Mouse (Mus musculus) liver, embryonic 12.5 days (tissue): ENCODE results near the gene Ccdc57. TPM values are rescaled to one million over a fixed set of nuclear protein-coding genes. Genes with fewer than 3 reads are reported as not detected.
"Not testable (repeated sequence)": the region's sequence is repeated elsewhere in the genome, so short reads cannot be mapped to it uniquely, and the experiment has no call there.

Experiments
- ATAC-seq: fragments of 200-750 bp; cut with Nextera tagmentation; 2 replicates; pipeline ENCODE4 v1.8.0; 2017; ENCODE audit warnings: moderate number of reproducible peaks, mild to moderate bottlenecking, moderate library complexity
- H3K27ac ChIP-seq: fragments of 300-500 bp; sonication (generic); 2 replicates; pipeline ENCODE4 v1.5.1; 2016; ENCODE audit warnings: mild to moderate bottlenecking
- H3K27me3 ChIP-seq: fragments of 300-500 bp; sonication (generic); replicated peaks from 2 replicates; pipeline ENCODE4 v1.6.1; 2016; ENCODE audit warnings: mild to moderate bottlenecking, moderate library complexity
- H3K36me3 ChIP-seq: fragments of 300-500 bp; sonication (generic); 2 replicates; pipeline ENCODE4 v1.6.1; 2016; ENCODE audit warnings: mild to moderate bottlenecking, moderate library complexity
- H3K4me1 ChIP-seq: fragments of 300-500 bp; sonication (generic); 2 replicates; pipeline ENCODE4 v1.6.1; 2016
- H3K4me2 ChIP-seq: fragments of 300-500 bp; sonication (generic); 2 replicates; pipeline ENCODE4 v1.6.1; 2016; ENCODE audit warnings: mild to moderate bottlenecking, moderate library complexity
- H3K4me3 ChIP-seq: fragments of 300-500 bp; sonication (generic); 2 replicates; pipeline ENCODE4 v1.5.1; 2016; ENCODE audit warnings: mild to moderate bottlenecking, moderate library complexity
- H3K9ac ChIP-seq: fragments of 300-500 bp; sonication (generic); 2 replicates; pipeline ENCODE4 v1.6.1; 2016; ENCODE audit warnings: mild to moderate bottlenecking, moderate library complexity
- H3K9me3 ChIP-seq: fragments of 300-500 bp; sonication (generic); replicated peaks from 2 replicates; pipeline ENCODE4 v1.6.1; 2016; ENCODE audit warnings: mild to moderate bottlenecking, moderate library complexity
- WGBS: fragments of 180-500 bp; shearing (Covaris S2); methylation state at CpG from one replicate; pipeline ENCODE4 v1.1.7; 2016; ENCODE audit not compliant: insufficient replicate concordance; 5-methylcytosine and 5-hydroxymethylcytosine counted together
- polyA plus RNA-seq: library from polyadenylated mRNA; unstranded; fragments of >200 nt; fragmentation: Nextera tagmentation; extraction: Ambion mirVana; gene quantifications from 2 replicates; pipeline ENCODE4 v1.2.1, GENCODE M21; 2016

Ccdc57 gene
- polyA plus RNA-seq, 1 experiment from 2014 or later: 3.2 TPM

DNA sequence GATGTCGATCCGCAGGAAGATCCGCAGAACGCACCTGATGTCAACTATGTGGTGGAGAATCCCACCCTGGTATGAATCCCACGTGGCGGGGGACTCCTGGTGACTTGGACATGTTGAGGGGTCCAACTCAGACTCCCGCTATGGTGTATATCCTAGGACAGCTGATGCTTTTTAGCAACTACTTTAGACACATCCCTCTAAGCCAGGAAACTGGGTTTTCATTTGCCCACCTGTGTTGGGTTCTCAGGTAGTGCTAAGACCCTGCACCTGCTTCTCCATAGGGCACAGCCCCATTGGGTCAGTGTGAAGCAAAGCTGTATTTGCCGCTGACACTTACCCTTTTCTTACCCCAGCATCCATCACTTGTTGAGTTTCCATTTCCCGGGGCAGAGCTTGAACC lies 147.5 kb downstream of the Ccdc57 start:
- Histone ChIP-seq H3K9ac (peak overlapping the region; percentile 88), H3K4me3 (peak overlapping the region; percentile 98), H3K36me3 (peaks cover 66% of the 10 kb centered on the region), H3K4me1 (peaks cover 38% of the 10 kb centered on the region), H3K9me3 (no peaks in the 10 kb centered on the region), H3K27me3 (0 out of 2 replicates have a peak, but pooled peaks cover 3% of the 10 kb centered on the region), H3K4me2 (peak overlapping the region; percentile 99), H3K27ac (peak overlapping the region; percentile 87)
- WGBS: 25% methylated on average over 9 of the region's 9 CpGs
- ATAC-seq: no peak

DNA sequence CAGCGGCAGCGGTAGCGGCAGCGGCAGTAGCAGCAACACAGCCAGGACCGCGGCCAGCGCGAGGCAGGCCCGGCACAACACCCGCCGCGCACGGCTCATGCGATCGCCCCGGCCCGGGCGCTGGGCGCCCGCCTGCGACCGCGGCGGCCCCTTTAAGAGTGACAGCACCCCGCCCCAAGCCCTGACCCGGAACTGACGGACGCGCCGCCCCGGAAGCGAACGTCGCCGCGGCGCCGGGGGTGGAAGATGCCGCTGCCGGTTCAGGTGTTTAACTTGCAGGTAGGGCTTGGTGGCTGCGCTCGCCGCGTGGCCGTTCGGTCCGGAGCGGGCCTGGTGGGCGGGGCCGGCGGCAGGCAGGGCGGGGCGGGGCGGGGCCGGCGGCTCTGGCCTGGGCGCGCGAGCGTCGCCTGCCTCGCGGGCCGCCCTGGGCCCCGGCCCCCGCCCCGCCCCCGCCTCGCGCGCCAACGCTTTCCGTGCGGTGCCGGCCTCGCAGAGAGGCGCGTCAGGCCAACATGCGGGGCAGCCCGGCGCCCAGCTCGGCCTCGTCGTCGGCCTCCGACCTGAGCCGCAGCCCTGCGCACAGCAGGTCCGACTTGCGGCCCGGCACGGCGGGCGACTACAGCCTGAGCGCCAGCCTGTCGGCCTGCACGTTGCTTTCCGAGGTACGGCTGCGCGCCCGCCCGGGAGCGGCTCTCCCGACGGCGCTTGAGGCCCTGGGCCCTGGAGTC lies 148.4 kb downstream of the Ccdc57 start, which contains the start of the genes Rfng and Gps1:
Gene Rfng (minus strand): TSS at position 144 of the 728 bp plus-strand sequence.
Gene Gps1 (plus strand): TSS at position 209 of the 728 bp plus-strand sequence.
- H3K4me2 ChIP-seq: peak within 1 kb of the TSS; percentile 99
- peak within 1 kb of the TSS; percentile 98 for H3K4me3 ChIP-seq
- no peaks in the 10 kb centered on the region for H3K9me3 ChIP-seq
- peaks cover 57% of the 10 kb centered on the region for H3K36me3 ChIP-seq
- 0 out of 2 replicates have a peak, but pooled peaks cover 3% of the 10 kb centered on the region for H3K27me3 ChIP-seq
- WGBS: under 1% methylated on average over 75 of the region's 107 CpGs
- peak within 1 kb of the TSS; percentile 88 for H3K9ac ChIP-seq
- H3K27ac ChIP-seq: peak within 1 kb of the TSS; percentile 87
- peak; percentile 83 for ATAC-seq
- peaks cover 38% of the 10 kb centered on the region for H3K4me1 ChIP-seq

DNA sequence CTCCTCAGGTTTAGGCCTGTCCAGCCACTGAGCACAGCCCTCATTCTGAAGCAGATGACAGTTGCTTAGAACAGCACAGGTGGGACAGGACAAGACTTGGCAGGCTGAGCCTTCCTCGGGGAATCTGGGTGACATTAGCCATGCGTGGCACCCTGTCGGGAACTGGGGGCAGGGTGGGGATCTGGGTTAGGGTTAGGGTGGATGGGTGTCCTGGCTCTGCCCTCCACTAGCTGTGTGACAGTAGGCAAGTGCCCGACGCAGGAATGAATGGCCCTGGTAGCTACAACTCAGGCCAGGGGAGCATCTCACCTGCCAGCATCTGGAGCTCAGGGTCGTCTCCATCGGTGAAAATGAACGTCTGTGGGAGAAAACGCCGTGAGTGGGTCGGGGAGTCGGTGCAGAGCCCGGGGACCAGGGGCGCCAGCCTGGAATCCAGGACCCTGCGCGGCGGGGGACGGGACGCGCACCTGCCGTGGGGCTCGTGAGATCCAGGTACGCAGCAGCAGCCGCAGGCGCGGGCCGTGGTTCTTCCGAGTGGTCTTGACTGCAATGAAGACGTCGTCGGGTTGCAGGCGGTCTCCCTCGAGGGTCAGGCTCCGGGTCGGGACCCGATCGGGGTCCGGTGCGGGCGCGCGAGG lies 149.1 kb downstream of the Ccdc57 start:
- peak overlapping the region; percentile 99 for H3K4me2 ChIP-seq
- peaks cover 38% of the 10 kb centered on the region for H3K4me1 ChIP-seq
- peak overlapping the region; percentile 88 for H3K9ac ChIP-seq
- H3K36me3 ChIP-seq: peaks cover 51% of the 10 kb centered on the region
- H3K4me3 ChIP-seq: peak overlapping the region; percentile 98
- no peaks in the 10 kb centered on the region for H3K9me3 ChIP-seq
- WGBS: 4% methylated on average over 42 of the region's 42 CpGs
- H3K27ac ChIP-seq: peak overlapping the region; percentile 87
- ATAC-seq: peak; percentile 1; the same call in 1 of the 2 replicates
- H3K27me3 ChIP-seq: 0 out of 2 replicates have a peak, but pooled peaks cover 3% of the 10 kb centered on the region

DNA sequence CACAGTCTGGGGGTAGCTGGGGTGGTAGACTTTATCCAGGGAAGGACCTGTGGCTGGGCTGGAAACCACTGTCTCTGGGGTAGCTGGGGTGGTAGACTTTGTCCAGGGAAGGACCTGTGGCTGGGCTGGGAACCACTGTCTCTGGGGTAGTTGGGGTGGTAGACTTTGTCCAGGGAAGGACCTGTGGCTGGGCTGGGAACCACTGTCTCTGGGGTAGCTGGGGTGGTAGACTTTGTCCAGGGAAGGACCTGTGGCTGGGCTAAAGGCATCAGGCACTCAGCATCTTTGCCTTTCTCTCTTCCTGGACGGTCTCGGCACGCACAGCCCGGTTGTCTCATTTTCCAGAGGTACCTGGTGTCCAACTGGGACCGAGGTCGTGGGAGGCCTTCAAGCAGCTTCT lies 151.3 kb downstream of the Ccdc57 start:
- H3K4me2 ChIP-seq, H3K4me3 ChIP-seq, ATAC-seq, H3K9ac ChIP-seq, H3K27ac ChIP-seq, H3K9me3 ChIP-seq: not testable (repeated sequence)
- H3K4me1 ChIP-seq: peaks cover 35% of the 10 kb centered on the region
- peaks cover 14% of the 10 kb centered on the region for H3K27me3 ChIP-seq
- peaks cover 29% of the 10 kb centered on the region for H3K36me3 ChIP-seq
- 92% methylated on average over 6 of the region's 6 CpGs for WGBS

DNA sequence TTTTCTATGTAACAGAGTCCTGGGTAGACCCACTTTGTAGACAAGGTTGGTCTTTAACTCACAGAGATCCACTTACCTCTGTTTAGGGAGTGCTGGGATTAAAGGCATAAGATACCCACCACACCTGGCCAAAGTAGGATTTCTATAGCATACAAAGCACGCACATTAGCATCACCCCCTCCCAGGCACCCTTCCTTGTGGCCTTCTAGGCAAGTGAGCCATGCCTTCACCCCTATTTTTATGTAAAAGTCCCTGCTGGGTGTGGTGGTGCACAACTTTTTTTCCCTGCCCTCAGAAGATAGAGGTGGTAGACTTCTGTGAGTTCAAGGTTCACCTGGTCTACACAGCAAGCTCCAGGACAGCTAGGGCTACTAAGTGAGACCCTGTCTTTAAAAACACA lies 152.8 kb downstream of the Ccdc57 start:
- Histone ChIP-seq H3K9ac (no peak overlapping the region), H3K36me3 (peaks cover 18% of the 10 kb centered on the region), H3K4me1 (peaks cover 26% of the 10 kb centered on the region), H3K27ac (no peak overlapping the region), H3K4me3 (no peak overlapping the region), H3K9me3 (no peaks in the 10 kb centered on the region), H3K27me3 (peaks cover 14% of the 10 kb centered on the region), H3K4me2 (no peak overlapping the region)
- no peak for ATAC-seq
- WGBS: 79% methylated on average over 1 of the region's 1 CpGs

DNA sequence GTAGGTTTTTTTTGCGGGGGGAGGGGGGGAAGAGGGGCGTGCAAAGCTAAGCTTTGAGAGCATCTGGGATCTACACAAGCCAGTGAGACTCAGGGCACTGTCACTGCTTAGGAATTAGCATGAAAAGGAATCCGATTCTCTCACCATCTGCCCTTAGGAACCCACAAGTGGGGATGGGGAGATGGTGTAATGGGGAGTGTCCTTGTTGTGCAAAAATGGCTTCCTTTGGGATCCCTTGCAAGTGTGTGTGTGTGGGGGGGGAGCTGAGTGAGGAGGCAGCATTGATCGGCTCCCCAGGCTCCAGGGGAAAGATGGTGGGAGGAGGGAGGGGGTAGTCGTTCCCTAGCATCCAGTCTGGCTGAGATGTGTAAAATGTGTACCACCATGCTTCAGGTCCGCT lies 155.5 kb downstream of the Ccdc57 start:
- no peak overlapping the region for H3K27ac ChIP-seq
- H3K36me3 ChIP-seq: peaks cover 16% of the 10 kb centered on the region
- H3K4me1 ChIP-seq: peaks cover 8% of the 10 kb centered on the region; the same call in 1 of the 2 replicates
- H3K27me3 ChIP-seq: peaks cover 18% of the 10 kb centered on the region
- H3K4me2 ChIP-seq: no peak overlapping the region
- WGBS: 44% methylated on average over 6 of the region's 6 CpGs
- H3K9ac ChIP-seq: no peak overlapping the region
- ATAC-seq: no peak
- no peaks in the 10 kb centered on the region for H3K9me3 ChIP-seq
- no peak overlapping the region for H3K4me3 ChIP-seq

Other genes with a start within 250 kb of the Ccdc57 start
- gene Cenpx, start 219.1 kb downstream of the Ccdc57 start, polyA plus RNA-seq: 130 and 137 TPM in 2 replicates
- 23.3 and 23.6 TPM in 2 replicates for gene Lrrc45, start 218.9 kb downstream of the Ccdc57 start, polyA plus RNA-seq
- gene Rac3, start 211.4 kb downstream of the Ccdc57 start, polyA plus RNA-seq: 2.8 and 3.1 TPM in 2 replicates
- 8.4 and 10.0 TPM in 2 replicates for gene Dcxr, start 205.6 kb downstream of the Ccdc57 start, polyA plus RNA-seq
- gene Cbr2, start 200.8 kb downstream of the Ccdc57 start, polyA plus RNA-seq: 0.13 TPM in 1 of 2 replicates, not detected in the other
- gene Hmga1b, start 170.1 kb downstream of the Ccdc57 start, polyA plus RNA-seq: 6.4 and 7.3 TPM in 2 replicates
- 22.4 and 22.9 TPM in 2 replicates for gene Rfng, start 148.7 kb downstream of the Ccdc57 start, polyA plus RNA-seq
- gene Gps1, start 148.6 kb downstream of the Ccdc57 start, polyA plus RNA-seq: 128 and 135 TPM in 2 replicates
- 99.5 and 100.0 TPM in 2 replicates for gene Dus1l, start 136.5 kb downstream of the Ccdc57 start, polyA plus RNA-seq
- gene Fasn, start 108.3 kb downstream of the Ccdc57 start, polyA plus RNA-seq: 35.9 and 40.3 TPM in 2 replicates
- gene Slc16a3, start 15.6 kb upstream of the Ccdc57 start, polyA plus RNA-seq: 166 and 170 TPM in 2 replicates
- 58.4 and 61.1 TPM in 2 replicates for gene Csnk1d, start 58.5 kb upstream of the Ccdc57 start, polyA plus RNA-seq
- gene Cd7, start 106.5 kb upstream of the Ccdc57 start, polyA plus RNA-seq: 0.33 and 0.54 TPM in 2 replicates
- gene Sectm1b, start 130.7 kb upstream of the Ccdc57 start, polyA plus RNA-seq: 0.14 TPM in 1 of 2 replicates, not detected in the other
- gene Sectm1a, start 148.3 kb upstream of the Ccdc57 start, polyA plus RNA-seq: 0.37 and 0.43 TPM in 2 replicates
- gene Tex19.2, start 185.8 kb upstream of the Ccdc57 start, polyA plus RNA-seq: 0.17 and 0.20 TPM in 2 replicates
- gene Tex19.1, start 213.3 kb upstream of the Ccdc57 start, polyA plus RNA-seq: 0.31 and 0.44 TPM in 2 replicates
- gene Uts2r, start 227.4 kb upstream of the Ccdc57 start, polyA plus RNA-seq: not detected in 2 replicates